Mouse (Mus musculus) cerebellum, adult 2 months (tissue): Measurements from ENCODE around the gene Cyp46a1. TPM values are rescaled to one million over a fixed set of nuclear protein-coding genes. Genes with fewer than 3 reads are reported as not detected.

Experiments
- DNase-seq, 2 experiments: peaks; one replicate each; pipeline ENCODE4 v3.0.0; 2021
- H3K27ac ChIP-seq: fragments of 200-500 bp; 2 replicates; pipeline ENCODE4 v1.5.1; 2012; ENCODE audit warnings: low read length, control low read depth, inconsistent platforms; ENCODE audit not compliant: insufficient read depth
- H3K27me3 ChIP-seq: fragments of 200-500 bp; 2 replicates; pipeline ENCODE4 v1.6.1; 2012; ENCODE audit warnings: inconsistent platforms, mild to moderate bottlenecking, low read length, moderate library complexity; ENCODE audit not compliant: control insufficient read depth, insufficient read depth
- H3K4me1 ChIP-seq: fragments of 200-500 bp; 2 replicates; pipeline ENCODE4 v1.6.1; 2011; ENCODE audit warnings: low read length; ENCODE audit not compliant: control insufficient read depth, insufficient read depth
- H3K4me3 ChIP-seq: fragments of 200-500 bp; replicated peaks from 2 replicates; pipeline ENCODE3; 2011; ENCODE audit warnings: mild to moderate bottlenecking, low read depth, low read length, control low read depth; ENCODE audit not compliant: insufficient read depth
- CTCF ChIP-seq: fragments of 200-500 bp; IDR thresholded peaks from 2 replicates; pipeline ENCODE4 v1.5.1; 2011; ENCODE audit warnings: low read depth, mild to moderate bottlenecking, control low read depth, low read length, moderate library complexity, borderline replicate concordance; ENCODE audit not compliant: insufficient read depth
- POLR2A ChIP-seq: fragments of 200-500 bp; IDR thresholded peaks from 2 replicates; pipeline ENCODE4 v1.6.1; 2011; ENCODE audit warnings: low read length, control low read depth, borderline replicate concordance; ENCODE audit not compliant: insufficient read depth
- WGBS: fragments of 180-500 bp; shearing (Covaris S2); methylation state at CpG from one replicate; pipeline ENCODE4 v1.1.7; 2018; 5-methylcytosine and 5-hydroxymethylcytosine counted together
- polyA plus RNA-seq: library from polyadenylated mRNA; depleted of rRNA; stranded (reverse); fragments of >200 nt; gene quantifications from 2 replicates; pipeline ENCODE4 v1.2.3, GENCODE M21; 2012

Gene Cyp46a1
- polyA plus RNA-seq, 1 experiment: 93.7 TPM

DNA sequence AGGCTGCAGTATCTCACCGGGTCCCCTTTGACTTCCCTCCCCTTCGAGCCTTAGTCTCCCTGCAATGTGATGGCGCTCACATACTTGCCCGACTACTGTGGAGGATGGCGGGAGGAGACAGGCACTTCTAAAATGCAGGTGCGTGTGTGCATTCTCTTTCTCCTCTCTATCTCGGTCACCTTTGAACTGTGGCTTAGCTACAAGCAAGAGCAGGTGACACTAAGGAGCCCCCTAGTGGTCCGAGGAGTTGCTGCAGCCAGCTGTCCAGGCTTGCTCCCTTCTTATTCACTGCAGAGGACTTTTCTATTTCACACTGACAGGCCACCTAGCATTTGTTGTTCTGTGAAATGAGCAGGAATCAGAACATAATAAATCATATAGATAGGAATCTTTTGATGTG, 41.2 kb upstream of the Cyp46a1 start:
- no peak overlapping the region for H3K27ac ChIP-seq
- no peaks in the 10 kb centered on the region for H3K27me3 ChIP-seq
- H3K4me1 ChIP-seq: peaks cover 2% of the 10 kb centered on the region; the same call in 1 of the 2 replicates
- peak; percentile 77 to 85 for DNase-seq
- H3K4me3 ChIP-seq: no peak overlapping the region
- TF ChIP-seq CTCF: peak; percentile 95
- no peak for TF ChIP-seq POLR2A
- 10% methylated on average over 8 of the region's 8 CpGs for WGBS

DNA sequence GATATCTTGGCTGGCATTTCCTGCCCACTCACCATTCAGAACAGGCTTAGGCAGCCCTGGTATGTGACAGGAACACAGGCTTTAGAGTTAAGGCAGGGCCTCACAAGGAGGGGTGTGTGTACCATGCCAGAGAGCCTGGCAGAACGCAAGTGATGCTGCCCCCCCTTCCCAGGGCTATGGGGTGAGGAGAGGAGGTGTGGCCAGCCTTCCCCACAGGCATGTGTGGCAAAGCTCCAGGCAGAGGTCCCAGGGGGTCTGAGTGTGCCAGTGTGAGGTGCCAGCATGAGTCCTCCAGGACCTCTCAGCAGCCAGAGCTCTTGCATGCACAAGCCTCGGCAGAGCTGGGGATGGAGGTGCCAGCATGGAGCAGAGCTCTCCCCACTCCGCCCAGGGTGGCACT, 39.6 kb upstream of the Cyp46a1 start:
- TF ChIP-seq POLR2A (no peak), CTCF (no peak)

DNA sequence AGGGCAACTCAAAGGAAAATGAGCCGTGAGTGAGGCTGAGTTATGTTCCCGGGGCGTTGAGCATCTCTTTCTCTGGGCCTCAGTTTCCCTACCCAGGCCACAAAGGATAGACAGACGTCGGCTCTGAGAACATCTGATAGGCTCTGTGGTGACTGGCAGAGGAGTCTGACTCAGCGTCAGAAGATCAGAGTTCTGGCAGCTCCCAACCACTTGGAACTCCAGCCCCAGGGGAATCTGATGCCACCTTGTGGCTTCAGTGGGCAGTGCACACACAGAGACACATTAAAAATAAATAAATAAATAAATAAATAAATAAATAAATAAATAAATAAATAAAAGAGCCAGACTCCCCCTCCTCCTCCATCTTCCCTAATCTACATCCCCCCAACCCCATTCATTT, 37.1 kb upstream of the Cyp46a1 start:
- 79% methylated on average over 6 of the region's 6 CpGs for WGBS
- Histone ChIP-seq H3K4me1 (peaks cover 2% of the 10 kb centered on the region; the same call in 1 of the 2 replicates), H3K27me3 (no peaks in the 10 kb centered on the region), H3K27ac (no peak overlapping the region), H3K4me3 (no peak overlapping the region)
- no peak for DNase-seq
- peak; percentile 42; the same call in 1 of the 2 replicates for TF ChIP-seq CTCF
- no peak for TF ChIP-seq POLR2A

More for the DNA sequence above, 39.6 kb upstream of the Cyp46a1 start:
- DNase-seq: no peak
- no peaks in the 10 kb centered on the region for H3K27me3 ChIP-seq
- 44% methylated on average over 3 of the region's 3 CpGs for WGBS
- peaks cover 2% of the 10 kb centered on the region; the same call in 1 of the 2 replicates for H3K4me1 ChIP-seq
- H3K27ac ChIP-seq: no peak overlapping the region
- H3K4me3 ChIP-seq: no peak overlapping the region

DNA sequence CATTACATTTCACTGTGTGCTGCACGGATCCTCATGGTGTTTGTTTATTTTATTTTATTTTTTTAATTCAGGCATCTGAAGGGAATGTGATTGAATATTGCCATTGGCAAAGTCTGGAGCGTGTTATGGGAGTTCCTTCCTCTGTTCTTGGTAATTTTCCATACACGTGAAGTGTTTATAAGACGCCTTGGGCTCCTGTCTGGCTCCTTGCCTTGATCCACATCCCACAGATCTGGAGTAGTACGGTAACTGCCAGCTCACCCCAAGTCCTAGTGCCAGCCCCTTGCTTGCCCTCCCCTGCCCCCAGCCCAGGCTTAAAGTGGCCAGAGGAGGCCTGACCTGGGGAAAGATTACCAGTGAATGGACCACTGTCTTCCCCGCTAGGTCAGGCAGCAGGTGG, 33.2 kb upstream of the Cyp46a1 start:
- no peak overlapping the region for H3K4me3 ChIP-seq
- H3K27ac ChIP-seq: no peak overlapping the region
- TF ChIP-seq POLR2A (no peak), CTCF (no peak)
- no peaks in the 10 kb centered on the region for H3K27me3 ChIP-seq
- 71% methylated on average over 6 of the region's 6 CpGs for WGBS
- no peak for DNase-seq
- H3K4me1 ChIP-seq: no peaks in the 10 kb centered on the region

DNA sequence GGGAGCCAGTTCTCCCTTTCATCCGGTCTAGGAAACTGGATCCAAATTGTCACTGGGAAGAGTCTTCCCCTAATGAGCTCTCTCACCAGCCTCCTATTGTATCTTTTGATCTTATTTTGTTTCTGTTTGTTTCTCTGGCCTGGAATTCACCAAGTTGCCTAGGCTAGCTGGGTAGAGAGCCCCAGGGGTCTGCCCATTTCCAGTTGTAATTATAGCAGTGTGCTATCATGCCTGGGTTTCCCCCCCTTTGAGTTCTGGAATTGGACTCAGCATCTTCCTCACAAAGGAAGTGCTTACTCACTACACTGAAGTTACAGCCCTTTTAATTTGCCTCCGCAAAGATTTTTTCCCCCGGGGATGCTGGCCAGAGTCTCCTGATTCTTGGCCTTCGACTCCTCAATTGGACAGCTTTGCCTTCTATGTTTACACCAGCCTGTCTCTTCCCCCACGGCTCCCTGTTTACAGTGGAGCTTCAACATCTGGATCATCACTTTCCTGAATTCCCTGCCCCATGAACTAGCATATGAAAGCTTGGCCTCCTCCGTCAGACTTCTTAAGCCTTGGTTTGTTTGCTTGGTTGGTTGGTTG, 30.3 kb upstream of the Cyp46a1 start:
- H3K4me1 ChIP-seq: no peaks in the 10 kb centered on the region
- H3K27ac ChIP-seq: no peak overlapping the region
- no peak overlapping the region for H3K4me3 ChIP-seq
- TF ChIP-seq POLR2A (no peak), CTCF (no peak)
- WGBS: 45% methylated on average over 6 of the region's 6 CpGs
- H3K27me3 ChIP-seq: no peaks in the 10 kb centered on the region; the same call in 1 of the 2 replicates
- no peak for DNase-seq

DNA sequence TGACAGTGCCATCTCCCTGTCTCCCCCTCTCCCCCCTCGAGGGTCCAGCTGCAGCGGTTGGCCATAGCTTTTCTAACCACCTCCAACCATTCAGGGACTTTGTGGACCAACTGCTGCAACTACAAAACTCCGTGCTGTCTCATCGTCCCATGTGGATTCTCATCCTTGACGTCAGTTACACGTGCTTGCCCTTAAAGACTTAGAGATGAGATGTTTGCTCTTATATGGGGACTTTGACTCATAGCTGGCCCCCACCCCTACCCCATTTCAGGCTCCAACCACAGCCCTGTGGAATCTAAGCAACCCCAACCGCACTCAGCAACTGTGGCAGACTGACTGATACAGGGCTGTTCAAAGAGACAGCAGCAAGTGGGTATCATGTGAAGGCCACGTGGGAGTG, 29.0 kb upstream of the Cyp46a1 start:
- no peak for DNase-seq
- Histone ChIP-seq H3K27ac (no peak overlapping the region), H3K4me3 (no peak overlapping the region), H3K4me1 (peaks cover 6% of the 10 kb centered on the region; the same call in 1 of the 2 replicates), H3K27me3 (no peaks in the 10 kb centered on the region; the same call in 1 of the 2 replicates)
- WGBS: 73% methylated on average over 8 of the region's 8 CpGs
- no peak for TF ChIP-seq CTCF
- no peak for TF ChIP-seq POLR2A

DNA sequence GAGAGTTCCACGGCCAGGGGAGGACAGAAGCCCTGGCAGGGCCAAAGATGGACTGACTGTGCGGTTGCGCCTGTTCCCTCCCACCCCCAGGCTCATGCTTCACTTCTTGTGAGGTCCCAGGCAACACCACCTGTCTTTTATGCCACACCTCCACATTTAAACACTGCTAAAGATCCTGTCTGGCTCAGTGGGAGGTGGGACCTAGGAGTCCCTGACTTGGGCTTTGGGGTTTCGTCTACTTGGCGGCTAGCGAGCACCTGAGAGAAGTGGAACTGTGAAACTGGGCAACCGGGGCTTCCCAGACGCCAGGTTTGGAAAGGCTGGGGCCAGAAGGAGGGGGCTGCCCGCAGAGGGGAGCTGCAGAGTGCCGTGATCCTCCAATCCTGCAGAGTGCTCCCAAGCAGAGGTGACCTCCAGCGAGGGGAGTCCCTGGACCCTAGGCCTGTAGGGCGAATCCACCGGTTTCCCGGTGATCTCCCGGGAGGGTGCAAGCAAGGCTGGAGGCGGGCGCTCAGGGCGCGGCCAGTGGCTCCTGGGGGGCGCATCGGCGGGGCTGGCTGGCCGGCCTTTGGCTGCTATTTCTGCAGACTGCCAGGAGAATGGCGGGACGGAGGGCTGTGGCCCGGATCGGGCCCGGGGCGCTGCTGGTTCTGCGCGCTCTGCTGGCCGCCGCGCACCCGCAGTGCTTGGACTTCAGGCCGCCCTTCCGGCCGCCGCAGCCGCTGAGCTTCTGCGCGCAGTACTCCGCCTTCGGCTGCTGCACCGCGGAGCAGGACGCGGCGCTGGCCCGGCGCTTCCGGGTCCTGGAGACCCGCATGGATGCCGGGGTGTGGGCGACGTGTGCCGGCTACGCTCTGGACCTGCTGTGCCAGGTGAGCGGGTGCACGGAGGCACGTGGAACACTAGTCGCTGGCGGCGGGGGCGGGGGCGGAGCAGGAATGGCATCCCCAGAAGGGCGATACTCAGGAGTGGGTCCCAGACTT, 28.1 kb upstream of the Cyp46a1 start, which contains the start of gene Hhipl1:
Gene Hhipl1, plus strand, starts transcription at position 459 of the 983 bp plus-strand sequence.
- TF ChIP-seq POLR2A (no peak), CTCF (no peak)
- 5% methylated on average over 66 of the region's 67 CpGs for WGBS
- Histone ChIP-seq H3K27me3 (no peaks in the 10 kb centered on the region; the same call in 1 of the 2 replicates), H3K4me3 (peak within 1 kb of the TSS; percentile 47), H3K4me1 (peaks cover 10% of the 10 kb centered on the region; the same call in 1 of the 2 replicates), H3K27ac (no peak within 1 kb of the TSS)
- peak in 1 of 2 experiments; percentile 39 for DNase-seq

DNA sequence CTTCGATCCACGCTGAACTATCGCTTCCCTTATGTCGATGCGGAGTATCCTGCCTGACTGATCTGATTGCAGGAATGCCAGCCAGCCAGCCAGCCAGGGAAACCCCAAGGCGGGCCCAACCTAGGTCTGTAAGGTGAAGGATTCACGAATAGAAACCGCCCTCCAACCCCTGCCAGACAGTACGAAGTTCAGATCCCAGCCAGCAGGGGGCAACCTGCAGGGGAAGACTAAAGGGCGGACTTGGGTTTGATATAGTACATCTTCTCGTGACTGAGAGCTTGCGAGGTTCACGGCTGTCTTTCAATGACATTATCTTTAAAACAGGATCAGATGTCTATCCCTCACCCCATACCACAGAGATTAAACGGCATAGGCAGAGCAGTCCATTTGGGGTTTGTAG, 26.6 kb upstream of the Cyp46a1 start:
- H3K4me3 ChIP-seq: no peak overlapping the region
- peaks cover 10% of the 10 kb centered on the region; the same call in 1 of the 2 replicates for H3K4me1 ChIP-seq
- H3K27ac ChIP-seq: no peak overlapping the region
- 48% methylated on average over 14 of the region's 14 CpGs for WGBS
- TF ChIP-seq POLR2A: no peak
- peak; percentile 65 for TF ChIP-seq CTCF
- DNase-seq: peak; percentile 33 to 60
- H3K27me3 ChIP-seq: no peaks in the 10 kb centered on the region; the same call in 1 of the 2 replicates
